Mouse (Mus musculus) embryo, embryonic 10.5 days (tissue): ENCODE measurements around the gene Mrrf.

Experiments
- DNase-seq: peaks from one replicate; pipeline ENCODE4 v3.0.0-alpha.2; 2015; ENCODE audit warnings: low spot score

Mrrf gene

DNA sequence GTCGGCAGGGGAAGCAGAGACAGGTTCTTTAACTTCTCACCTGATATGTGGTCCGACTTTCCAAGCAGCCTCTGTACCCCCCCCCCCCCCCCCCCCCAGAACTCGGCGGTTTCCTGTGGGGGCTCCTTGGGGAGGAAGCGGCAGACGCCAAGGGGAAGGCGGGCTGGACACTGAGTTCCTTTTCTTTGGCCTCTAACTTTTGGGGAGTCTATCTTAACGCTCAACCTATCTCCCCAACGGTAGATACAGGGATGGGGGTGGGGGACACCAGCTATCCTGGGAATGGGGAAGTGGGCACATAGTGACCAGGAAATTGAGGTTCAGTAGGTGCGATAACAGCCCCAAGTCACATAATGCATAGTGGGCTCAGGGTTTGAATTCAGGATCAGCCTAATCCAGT lies 94.8 kb downstream of the Mrrf start:
- no peak for DNase-seq

DNA sequence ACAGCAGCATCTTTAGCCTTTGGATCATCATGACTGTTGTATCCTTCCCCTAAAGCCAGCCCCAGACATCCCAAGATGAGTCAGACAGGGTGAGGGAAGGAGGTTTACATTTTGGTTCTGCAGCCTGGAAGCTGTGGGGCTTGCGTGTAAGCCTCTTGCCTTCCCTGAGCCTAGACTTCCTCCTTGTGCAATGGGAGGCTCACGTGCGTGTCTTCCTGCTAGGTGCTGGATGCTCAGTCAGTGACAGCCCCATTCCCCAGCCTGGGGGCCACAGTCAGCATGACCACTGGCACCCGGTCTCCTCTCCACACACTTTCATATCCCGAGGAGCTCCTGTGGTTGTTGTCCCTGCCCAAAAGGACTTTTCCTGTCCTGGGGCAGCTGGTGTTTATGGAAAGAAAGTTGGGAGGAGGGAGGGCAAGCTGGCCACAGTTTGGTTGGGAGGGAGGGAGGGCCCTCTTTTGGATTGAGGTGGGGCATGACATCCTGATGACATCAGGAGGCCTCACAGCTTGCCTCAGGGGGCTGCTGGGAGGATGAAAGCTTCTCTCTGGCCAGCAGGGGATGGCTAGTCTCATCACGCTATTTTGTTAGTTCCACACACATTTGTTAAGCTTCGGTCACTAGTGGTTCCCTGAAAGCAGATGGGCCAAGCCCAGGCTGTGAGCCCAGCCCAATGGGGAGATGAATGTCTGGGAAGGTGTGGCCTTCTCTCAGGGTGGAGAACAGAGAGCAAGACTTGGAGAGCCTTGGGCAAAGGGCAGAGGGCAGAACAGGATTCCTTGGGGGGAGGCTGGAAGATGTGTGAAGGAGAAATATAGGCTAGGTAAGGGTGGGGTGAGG lies 98.6 kb downstream of the Mrrf start:
- no peak for DNase-seq

DNA sequence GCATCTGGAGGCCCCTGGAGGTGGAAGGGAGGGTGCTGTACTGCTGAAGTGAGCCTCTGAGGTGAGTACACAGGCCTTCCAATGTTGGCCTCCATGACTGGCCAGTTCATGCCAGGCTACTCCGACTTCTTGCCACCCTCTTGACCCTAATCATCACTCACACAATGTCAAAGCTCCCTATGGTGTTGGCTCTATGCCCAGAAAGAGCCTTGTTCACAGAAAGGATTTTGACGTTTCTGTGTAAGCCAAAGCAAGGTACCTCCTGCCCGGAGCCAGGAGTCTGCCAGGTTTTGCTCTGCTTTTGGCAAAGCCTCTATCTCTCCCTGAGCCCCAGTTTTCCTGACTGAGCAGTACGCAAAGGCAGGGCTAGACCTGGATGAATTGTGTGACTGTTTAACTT lies 99.7 kb downstream of the Mrrf start:
- no peak for DNase-seq

DNA sequence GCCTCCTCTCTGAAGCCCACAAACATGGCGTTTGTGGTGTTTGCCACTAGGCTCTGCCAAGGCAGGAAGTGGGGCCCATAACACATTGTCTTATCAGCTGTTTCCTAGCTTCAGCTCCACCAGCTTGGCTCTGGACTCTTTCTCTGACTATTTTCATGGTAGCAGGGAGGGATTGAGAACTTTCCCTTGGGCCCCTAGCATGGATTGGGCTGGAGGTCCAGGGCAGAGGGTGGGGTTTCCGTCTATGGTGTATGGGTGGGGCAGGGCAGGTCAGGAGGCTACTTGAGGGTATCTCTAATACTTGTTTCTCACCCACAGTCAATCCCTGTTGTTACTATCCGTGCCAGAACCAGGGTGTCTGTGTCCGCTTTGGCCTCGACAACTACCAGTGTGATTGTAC lies 100.7 kb downstream of the Mrrf start:
- DNase-seq = no peak

- DNase-seq = no peak
Measured at GRCm38 (mm10) chr2:36237557-36237956, 101.4 kb downstream of the Mrrf start.

DNA sequence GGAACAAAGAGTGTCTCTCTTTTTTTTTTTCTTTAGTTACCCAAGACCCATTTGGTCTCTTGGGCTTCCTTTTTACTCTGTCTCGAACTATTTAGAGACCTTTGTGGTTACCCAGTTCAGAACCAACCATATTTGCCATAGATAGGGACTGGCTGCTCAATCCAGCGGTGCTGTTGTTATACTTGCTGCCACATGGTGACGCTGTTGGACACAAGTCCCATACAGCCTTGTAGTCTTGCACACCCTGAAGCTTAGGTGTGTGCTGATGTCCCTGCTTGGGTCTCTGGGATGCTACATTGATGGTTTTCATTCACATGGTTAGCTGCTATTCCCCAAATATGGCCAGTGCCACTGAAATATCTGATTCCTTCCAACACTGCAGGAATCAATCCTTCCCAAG lies 102.3 kb downstream of the Mrrf start:
- DNase-seq = no peak

- DNase-seq = no peak
Measured at GRCm38 (mm10) chr2:36238951-36239350, 102.8 kb downstream of the Mrrf start.
